Mouse (Mus musculus) ES-E14 (cell line): ENCODE data around the gene Col20a1. TPM values are rescaled to one million over a fixed set of nuclear protein-coding genes. Genes with fewer than 3 reads are reported as not detected.

ENCODE experiments used
- DNase-seq: peaks from one replicate; pipeline ENCODE4 v3.0.0-alpha.2; 2013; ENCODE audit warnings: low read depth, low spot score
- H3K27ac ChIP-seq: 2 replicates; pipeline ENCODE4 v1.5.1; 2012; ENCODE audit warnings: low read depth, mild to moderate bottlenecking, low read length, moderate library complexity, mixed read lengths; ENCODE audit not compliant: poor library complexity, insufficient read depth, severe bottlenecking
- H3K36me3 ChIP-seq: 2 replicates; pipeline ENCODE4 v1.6.1; 2012; ENCODE audit warnings: mild to moderate bottlenecking, low read length, moderate library complexity, mixed read lengths; ENCODE audit not compliant: control insufficient read depth, poor library complexity, insufficient read depth, severe bottlenecking
- H3K4me1 ChIP-seq, 2 experiments: fragments of 150-350 bp in 1 of 2; sonication (generic) in 1 of 2; 2 replicates each; pipeline ENCODE4 v1.6.1; 2012; ENCODE audit warnings: low read length in 2 of 2, mild to moderate bottlenecking in 1 of 2, mixed read lengths in 1 of 2; ENCODE audit not compliant: control insufficient read depth in 2 of 2, insufficient read depth in 2 of 2, poor library complexity in 1 of 2
- H3K4me3 ChIP-seq, 2 experiments: fragments of 150-350 bp in 1 of 2; sonication (generic) in 1 of 2; 2 replicates each; pipeline ENCODE4 v1.5.1; 2012; ENCODE audit warnings: low read length in 2 of 2, low read depth in 1 of 2, mild to moderate bottlenecking in 1 of 2, mixed read lengths in 1 of 2; ENCODE audit not compliant: insufficient read depth in 1 of 2, poor library complexity in 1 of 2, severe bottlenecking in 1 of 2
- H3K9ac ChIP-seq: 2 replicates; pipeline ENCODE4 v1.6.1; 2012; ENCODE audit warnings: low read depth, mild to moderate bottlenecking, low read length, mixed read lengths; ENCODE audit not compliant: poor library complexity, insufficient read depth, severe bottlenecking
- H3K9me3 ChIP-seq: fragments of 150-350 bp; sonication (generic); 2 replicates; pipeline ENCODE4 v1.6.1; 2012; ENCODE audit warnings: low read depth, mild to moderate bottlenecking, low read length; ENCODE audit not compliant: control insufficient read depth, insufficient read depth
- CHD2 ChIP-seq: IDR thresholded peaks from 2 replicates; pipeline ENCODE4 v1.6.1; 2014; ENCODE audit warnings: mild to moderate bottlenecking, low read depth, low read length, inconsistent platforms
- HCFC1 ChIP-seq: IDR thresholded peaks from 2 replicates; pipeline ENCODE4 v1.6.1; 2012; ENCODE audit warnings: low read length, inconsistent platforms, borderline replicate concordance; ENCODE audit not compliant: insufficient read depth
- MAFK ChIP-seq: IDR thresholded peaks from 2 replicates; pipeline ENCODE4 v1.6.1; 2014; ENCODE audit warnings: mild to moderate bottlenecking, low read depth, low read length, inconsistent platforms; ENCODE audit not compliant: insufficient read depth
- ZC3H11A ChIP-seq: IDR thresholded peaks from 2 replicates; pipeline ENCODE4 v1.6.1; 2012; ENCODE audit warnings: low read depth, mild to moderate bottlenecking, inconsistent platforms, low read length, borderline replicate concordance
- ZNF384 ChIP-seq: IDR thresholded peaks from 2 replicates; pipeline ENCODE4 v1.6.1; 2012; ENCODE audit warnings: low read depth, low read length, inconsistent platforms
- in situ Hi-C, 2 experiments: fragments of 600-800 bp; cut with MboI; formaldehyde crosslinking; loops; one replicate each; pipeline ENCODE4 v1.15.1; 2025; ENCODE audit warnings: low sequenced_read_pairs in 2 of 2, inconsistent platforms in 1 of 2; ENCODE audit not compliant: unreplicated experiment in 2 of 2
- total RNA-seq: library from RNA; depleted of rRNA; stranded (reverse); fragments of 300-350 nt; gene quantifications from 2 replicates; pipeline ENCODE4 v1.2.3, GENCODE M21; 2012

Col20a1 gene
- total RNA-seq, 1 experiment, result 0.80 TPM

GRCm38 (mm10) chr2:181044001-181044400 is 57.7 kb downstream of the Col20a1 start:
- peaks cover 4 to 23% of the 10 kb centered on the region in 2 experiments; a peak in 3 of 4 replicates for H3K4me1 ChIP-seq
- H3K27ac ChIP-seq, result no peak overlapping the region
- in situ Hi-C loops, result no loop called here
- no peak for TF ChIP-seq MAFK
- TF ChIP-seq ZNF384, result no peak
- no peak for TF ChIP-seq HCFC1
- no peak for TF ChIP-seq ZC3H11A
- no peak for TF ChIP-seq CHD2
- DNase-seq, result no peak
- no peak overlapping the region for H3K4me3 ChIP-seq
- no peak overlapping the region for H3K9ac ChIP-seq
- H3K36me3 ChIP-seq, result no peaks in the 10 kb centered on the region
- no peaks in the 10 kb centered on the region for H3K9me3 ChIP-seq

GRCm38 (mm10) chr2:181048252-181048945 is 62.1 kb downstream of the Col20a1 start:
- Histone ChIP-seq H3K4me3 (no peak overlapping the region), H3K9me3 (no peaks in the 10 kb centered on the region), H3K9ac (no peak overlapping the region), H3K4me1 (peaks cover 2 to 5% of the 10 kb centered on the region in 2 experiments; a peak in 1 of 4 replicates), H3K36me3 (no peaks in the 10 kb centered on the region), H3K27ac (no peak overlapping the region)
- no peak for TF ChIP-seq MAFK
- no peak for TF ChIP-seq ZC3H11A
- no peak for TF ChIP-seq ZNF384
- no peak for TF ChIP-seq CHD2
- TF ChIP-seq HCFC1, result no peak
- in situ Hi-C loops, result no loop called here
- no peak for DNase-seq

- H3K27ac ChIP-seq, result no peak overlapping the region
- H3K36me3 ChIP-seq, result no peaks in the 10 kb centered on the region
- H3K4me3 ChIP-seq, result no peak overlapping the region
- in situ Hi-C loops, result no loop called here
- no peak overlapping the region for H3K9ac ChIP-seq
- H3K9me3 ChIP-seq, result no peaks in the 10 kb centered on the region
- DNase-seq, result no peak
- TF ChIP-seq MAFK (no peak), ZC3H11A (no peak), CHD2 (no peak), ZNF384 (no peak), HCFC1 (no peak)
- H3K4me1 ChIP-seq, result 0 out of 4 replicates have a peak, but pooled peaks cover under 1 to 1% of the 10 kb centered on the region in 2 experiments
Observed at GRCm38 (mm10) chr2:181048986-181049385, 62.7 kb downstream of the Col20a1 start.

DNA sequence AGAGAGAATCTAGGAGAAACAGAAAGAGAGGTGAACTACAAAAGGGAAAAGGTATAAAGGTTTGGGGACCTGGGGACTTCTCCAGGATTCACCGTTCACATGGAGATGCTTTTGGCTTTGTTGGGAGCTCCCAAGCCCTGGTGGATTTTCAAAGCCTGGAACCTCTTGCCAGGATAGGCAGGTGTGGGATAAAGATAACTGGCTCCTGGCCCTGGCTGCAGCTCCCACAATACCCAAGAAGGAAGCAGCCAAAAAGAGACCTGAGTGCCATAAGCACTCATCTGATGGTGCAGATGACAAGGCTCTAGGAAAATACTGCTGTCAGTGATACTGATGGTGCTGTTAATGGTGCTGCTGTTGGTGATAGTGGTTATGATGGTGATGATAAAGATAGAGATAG is 65.8 kb downstream of the Col20a1 start:
- Histone ChIP-seq H3K27ac (no peak overlapping the region), H3K36me3 (no peaks in the 10 kb centered on the region), H3K9ac (no peak overlapping the region), H3K4me1 (peaks cover 0 to 2% of the 10 kb centered on the region in 2 experiments; a peak in 2 of 4 replicates), H3K9me3 (no peaks in the 10 kb centered on the region), H3K4me3 (no peak overlapping the region)
- no peak for DNase-seq
- TF ChIP-seq MAFK (no peak), HCFC1 (no peak)
- in situ Hi-C loops, result loop anchor here in 1 of 2 experiments (25.0 kb wide), 1 partner anchor 240 kb away; no protein-coding TSS in a partner anchor

DNA sequence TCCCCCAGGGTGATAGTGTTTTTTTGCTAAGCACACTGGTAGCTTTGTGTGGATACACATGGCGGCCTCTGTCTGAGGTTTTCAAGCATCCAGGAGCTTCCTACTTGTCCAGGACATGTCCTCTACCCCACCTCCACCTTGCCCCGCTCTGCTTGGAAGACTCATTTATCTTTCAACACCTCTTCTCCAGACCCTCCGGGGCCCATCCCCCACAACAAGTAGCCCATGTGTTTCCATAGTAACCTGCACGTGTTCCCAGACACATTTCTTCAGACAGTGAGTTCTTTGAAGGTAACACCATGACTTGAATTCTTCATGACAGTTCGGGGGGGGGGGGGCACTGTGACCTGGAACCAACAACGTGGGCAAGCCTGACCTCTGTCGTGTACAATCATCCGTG is 71.0 kb downstream of the Col20a1 start:
- H3K27ac ChIP-seq, result no peak overlapping the region
- no peaks in the 10 kb centered on the region for H3K9me3 ChIP-seq
- no peak for DNase-seq
- no peak overlapping the region for H3K4me3 ChIP-seq
- TF ChIP-seq MAFK (no peak), HCFC1 (no peak), ZNF384 (no peak), ZC3H11A (no peak), CHD2 (no peak)
- H3K4me1 ChIP-seq, result peaks cover 0 to 2% of the 10 kb centered on the region in 2 experiments; a peak in 2 of 4 replicates
- in situ Hi-C loops, result loop anchor here in 1 of 2 experiments (25.0 kb wide), 1 partner anchor 245 kb away; no protein-coding TSS in a partner anchor
- no peak overlapping the region for H3K9ac ChIP-seq
- no peaks in the 10 kb centered on the region for H3K36me3 ChIP-seq
